Mouse (Mus musculus) C2C12 (cell line): ENCODE measurements at regions not wholly inside any gene's neighbourhood (a gene's known extent, or its start where the extent isn't known, plus 50 kb on each side); places are given as distances from the start of the nearest gene placed in this dataset.

Source experiments
- CTCF ChIP-seq: IDR thresholded peaks from one replicate; pipeline ENCODE4 v1.5.1; 2011; ENCODE audit not compliant: control insufficient read depth, insufficient read depth, insufficient read length
- USF1 ChIP-seq: IDR thresholded peaks from one replicate; pipeline ENCODE4 v1.6.1; 2011; ENCODE audit warnings: low read depth, mild to moderate bottlenecking, control low read depth, moderate library complexity

DNA sequence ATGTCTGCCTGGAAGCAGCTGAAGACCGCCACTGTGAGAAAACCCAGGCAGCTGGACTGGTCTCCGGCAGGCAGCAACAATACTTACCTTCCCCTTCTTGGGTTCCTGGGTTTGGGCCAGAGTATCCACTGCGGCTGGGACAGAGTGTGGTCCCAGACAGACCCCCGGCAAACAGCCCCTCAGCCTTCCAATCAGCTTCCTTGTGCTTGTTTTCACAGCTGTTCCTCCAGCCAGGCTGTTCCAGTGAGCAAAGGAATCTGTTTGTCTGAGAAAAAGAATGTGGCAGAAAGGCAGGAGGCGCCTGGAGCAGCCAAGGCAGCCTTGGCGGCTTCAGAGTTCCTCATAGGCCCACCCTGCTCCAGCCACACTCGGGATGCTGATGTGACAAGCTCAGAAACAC is 411.9 kb downstream of the H2al1j start:
- TF ChIP-seq CTCF (no peak), USF1 (no peak)
